Mouse (Mus musculus) olfactory bulb, adult 2 months (tissue): ENCODE results near the gene Hormad1.

ENCODE experiments used
- CTCF ChIP-seq: fragments of 200-500 bp; IDR thresholded peaks from 2 replicates; pipeline ENCODE4 v1.5.1; 2012; ENCODE audit warnings: low read depth, mild to moderate bottlenecking, low read length, moderate library complexity; ENCODE audit not compliant: insufficient read depth
- POLR2A ChIP-seq: fragments of 200-500 bp; IDR thresholded peaks from 2 replicates; pipeline ENCODE4 v1.6.1; 2012; ENCODE audit warnings: mild to moderate bottlenecking, low read depth, low read length, moderate library complexity; ENCODE audit not compliant: insufficient read depth

- no peak for TF ChIP-seq CTCF
- TF ChIP-seq POLR2A = no peak
Observed at GRCm38 (mm10) chr3:95601287-95601686, 41.8 kb downstream of the Hormad1 start.
